Mouse (Mus musculus): ENCODE data around the gene Arpc2. TPM values are rescaled to one million over a fixed set of nuclear protein-coding genes. Genes with fewer than 3 reads are reported as not detected.
A peak's percentile ranks its signal among the peaks of the same experiment; 100 is the strongest.

Gene Arpc2
- polyA plus RNA-seq (2014; fragmentation: Nextera tagmentation; extraction: Ambion mirVana), result 322 and 338 TPM in 2 replicates

GRCm38 (mm10) chr1:74235938-74236589 is at the start of gene Arpc2:
TSS of gene Arpc2 (plus strand) at chr1:74236084.
- Histone ChIP-seq H3K27ac (replicated peaks; ENCODE audit: low read depth, low read length) (peak within 1 kb of the TSS; percentile 91), H3K4me2 (ENCODE audit: low read length) (peak within 1 kb of the TSS; percentile 94), H3K9ac (replicated peaks; ENCODE audit: low read length) (peak within 1 kb of the TSS; percentile 93), H3K27me3 (ENCODE audit: control insufficient read depth, insufficient read depth, low read length) (no peaks in the 10 kb centered on the region), H3K36me3 (ENCODE audit: control insufficient read depth, insufficient read depth, low read length) (no peaks in the 10 kb centered on the region), H3K9me3 (ENCODE audit: control insufficient read depth, low read length) (no peaks in the 10 kb centered on the region), H3K4me3 (replicated peaks; ENCODE audit: low read depth, low read length) (peak within 1 kb of the TSS; percentile 96), H3K4me1 (ENCODE audit: control insufficient read depth, insufficient read depth, low read length) (peaks cover 27% of the 10 kb centered on the region)
- 1% methylated on average over 38 of the region's 55 CpGs for WGBS
- ATAC-seq (ENCODE audit: low FRiP score, low TSS enrichment) (peak; percentile 94), DNase-seq (peak; percentile 99)

- ATAC-seq (ENCODE audit: low FRiP score, low TSS enrichment), result no peak
- H3K27me3 ChIP-seq (ENCODE audit: control insufficient read depth, insufficient read depth, low read length), result no peaks in the 10 kb centered on the region
Measured at GRCm38 (mm10) chr1:74190471-74190870, 45.4 kb upstream of the Arpc2 start.

GRCm38 (mm10) chr1:74192711-74193110 is 43.2 kb upstream of the Arpc2 start:
- Histone ChIP-seq H3K4me3 (replicated peaks; ENCODE audit: low read depth, low read length) (no peak overlapping the region), H3K4me1 (ENCODE audit: control insufficient read depth, insufficient read depth, low read length) (no peaks in the 10 kb centered on the region), H3K9me3 (ENCODE audit: control insufficient read depth, low read length) (no peaks in the 10 kb centered on the region), H3K4me2 (ENCODE audit: low read length) (no peak overlapping the region), H3K27me3 (ENCODE audit: control insufficient read depth, insufficient read depth, low read length) (no peaks in the 10 kb centered on the region), H3K9ac (replicated peaks; ENCODE audit: low read length) (no peak overlapping the region), H3K27ac (replicated peaks; ENCODE audit: low read depth, low read length) (no peak overlapping the region), H3K36me3 (ENCODE audit: control insufficient read depth, insufficient read depth, low read length) (no peaks in the 10 kb centered on the region)
- DNase-seq, result no peak
- WGBS, result 89% methylated on average over 2 of the region's 2 CpGs
- ATAC-seq (ENCODE audit: low FRiP score, low TSS enrichment), result no peak

More at GRCm38 (mm10) chr1:74190471-74190870, 45.4 kb upstream of the Arpc2 start:
- DNase-seq, result no peak
- Histone ChIP-seq H3K4me1 (ENCODE audit: control insufficient read depth, insufficient read depth, low read length) (no peaks in the 10 kb centered on the region), H3K4me3 (replicated peaks; ENCODE audit: low read depth, low read length) (no peak overlapping the region), H3K27ac (replicated peaks; ENCODE audit: low read depth, low read length) (no peak overlapping the region), H3K36me3 (ENCODE audit: control insufficient read depth, insufficient read depth, low read length) (no peaks in the 10 kb centered on the region), H3K9me3 (ENCODE audit: control insufficient read depth, low read length) (no peaks in the 10 kb centered on the region), H3K4me2 (ENCODE audit: low read length) (no peak overlapping the region), H3K9ac (replicated peaks; ENCODE audit: low read length) (no peak overlapping the region)
- 93% methylated on average over 7 of the region's 7 CpGs for WGBS

GRCm38 (mm10) chr1:74194445-74194844 is 41.4 kb upstream of the Arpc2 start, which contains the start of gene Cxcr1:
TSS of gene Cxcr1 (minus strand) at chr1:74194631.
- ATAC-seq (ENCODE audit: low FRiP score, low TSS enrichment) (no peak), DNase-seq (no peak)
- Histone ChIP-seq H3K27ac (replicated peaks; ENCODE audit: low read depth, low read length) (no peak within 1 kb of the TSS), H3K4me1 (ENCODE audit: control insufficient read depth, insufficient read depth, low read length) (no peaks in the 10 kb centered on the region), H3K9ac (replicated peaks; ENCODE audit: low read length) (no peak within 1 kb of the TSS), H3K4me3 (replicated peaks; ENCODE audit: low read depth, low read length) (no peak within 1 kb of the TSS), H3K36me3 (ENCODE audit: control insufficient read depth, insufficient read depth, low read length) (no peaks in the 10 kb centered on the region), H3K4me2 (ENCODE audit: low read length) (no peak within 1 kb of the TSS), H3K9me3 (ENCODE audit: control insufficient read depth, low read length) (no peaks in the 10 kb centered on the region), H3K27me3 (ENCODE audit: control insufficient read depth, insufficient read depth, low read length) (no peaks in the 10 kb centered on the region)
- 69% methylated on average over 8 of the region's 8 CpGs for WGBS

GRCm38 (mm10) chr1:74195961-74196360 is 39.9 kb upstream of the Arpc2 start:
- DNase-seq (peak; percentile 39), ATAC-seq (ENCODE audit: low FRiP score, low TSS enrichment) (no peak)
- Histone ChIP-seq H3K9me3 (ENCODE audit: control insufficient read depth, low read length) (no peaks in the 10 kb centered on the region), H3K9ac (replicated peaks; ENCODE audit: low read length) (no peak overlapping the region), H3K36me3 (ENCODE audit: control insufficient read depth, insufficient read depth, low read length) (no peaks in the 10 kb centered on the region), H3K4me2 (ENCODE audit: low read length) (no peak overlapping the region), H3K4me1 (ENCODE audit: control insufficient read depth, insufficient read depth, low read length) (no peaks in the 10 kb centered on the region), H3K4me3 (replicated peaks; ENCODE audit: low read depth, low read length) (no peak overlapping the region), H3K27ac (replicated peaks; ENCODE audit: low read depth, low read length) (no peak overlapping the region), H3K27me3 (ENCODE audit: control insufficient read depth, insufficient read depth, low read length) (peaks cover 3% of the 10 kb centered on the region; the same call in 1 of the 2 replicates)
- 54% methylated on average over 7 of the region's 7 CpGs for WGBS

GRCm38 (mm10) chr1:74196621-74197419 is 39.1 kb upstream of the Arpc2 start:
- Histone ChIP-seq H3K4me3 (replicated peaks; ENCODE audit: low read depth, low read length) (no peak overlapping the region), H3K9me3 (ENCODE audit: control insufficient read depth, low read length) (no peaks in the 10 kb centered on the region), H3K36me3 (ENCODE audit: control insufficient read depth, insufficient read depth, low read length) (no peaks in the 10 kb centered on the region), H3K4me2 (ENCODE audit: low read length) (no peak overlapping the region), H3K9ac (replicated peaks; ENCODE audit: low read length) (no peak overlapping the region), H3K27me3 (ENCODE audit: control insufficient read depth, insufficient read depth, low read length) (peaks cover 3% of the 10 kb centered on the region; the same call in 1 of the 2 replicates), H3K27ac (replicated peaks; ENCODE audit: low read depth, low read length) (no peak overlapping the region), H3K4me1 (ENCODE audit: control insufficient read depth, insufficient read depth, low read length) (no peaks in the 10 kb centered on the region)
- ATAC-seq (ENCODE audit: low FRiP score, low TSS enrichment) (no peak), DNase-seq (no peak)
- WGBS, result 81% methylated on average over 17 of the region's 17 CpGs

GRCm38 (mm10) chr1:74197726-74198470 is 38.0 kb upstream of the Arpc2 start:
- Histone ChIP-seq H3K27ac (replicated peaks; ENCODE audit: low read depth, low read length) (no peak overlapping the region), H3K36me3 (ENCODE audit: control insufficient read depth, insufficient read depth, low read length) (no peaks in the 10 kb centered on the region), H3K4me1 (ENCODE audit: control insufficient read depth, insufficient read depth, low read length) (no peaks in the 10 kb centered on the region), H3K9me3 (ENCODE audit: control insufficient read depth, low read length) (no peaks in the 10 kb centered on the region), H3K27me3 (ENCODE audit: control insufficient read depth, insufficient read depth, low read length) (peaks cover 9% of the 10 kb centered on the region; the same call in 1 of the 2 replicates), H3K4me2 (ENCODE audit: low read length) (no peak overlapping the region), H3K9ac (replicated peaks; ENCODE audit: low read length) (no peak overlapping the region), H3K4me3 (replicated peaks; ENCODE audit: low read depth, low read length) (no peak overlapping the region)
- ATAC-seq (ENCODE audit: low FRiP score, low TSS enrichment) (no peak), DNase-seq (no peak)
- 85% methylated on average over 12 of the region's 12 CpGs for WGBS

GRCm38 (mm10) chr1:74199046-74199445 is 36.8 kb upstream of the Arpc2 start:
- Histone ChIP-seq H3K27ac (replicated peaks; ENCODE audit: low read depth, low read length) (no peak overlapping the region), H3K4me3 (replicated peaks; ENCODE audit: low read depth, low read length) (no peak overlapping the region), H3K9ac (replicated peaks; ENCODE audit: low read length) (no peak overlapping the region), H3K36me3 (ENCODE audit: control insufficient read depth, insufficient read depth, low read length) (no peaks in the 10 kb centered on the region), H3K4me2 (ENCODE audit: low read length) (no peak overlapping the region), H3K27me3 (ENCODE audit: control insufficient read depth, insufficient read depth, low read length) (peaks cover 9% of the 10 kb centered on the region; the same call in 1 of the 2 replicates), H3K9me3 (ENCODE audit: control insufficient read depth, low read length) (no peaks in the 10 kb centered on the region), H3K4me1 (ENCODE audit: control insufficient read depth, insufficient read depth, low read length) (no peaks in the 10 kb centered on the region)
- DNase-seq (peak; percentile 31), ATAC-seq (ENCODE audit: low FRiP score, low TSS enrichment) (no peak)
- 82% methylated on average over 8 of the region's 8 CpGs for WGBS

All from midbrain, embryonic 14.5 days (tissue).